Mouse (Mus musculus) ES-E14 (cell line): Measurements from ENCODE around the gene Slc22a20. TPM values are rescaled to one million over a fixed set of nuclear protein-coding genes. Genes with fewer than 3 reads are reported as not detected.
A peak's percentile ranks its signal among the peaks of the same experiment; 100 is the strongest.

Experiments used
- DNase-seq: peaks from one replicate; pipeline ENCODE4 v3.0.0-alpha.2; 2013; ENCODE audit warnings: low read depth, low spot score
- H3K27ac ChIP-seq: 2 replicates; pipeline ENCODE4 v1.5.1; 2012; ENCODE audit warnings: low read depth, mild to moderate bottlenecking, low read length, moderate library complexity, mixed read lengths; ENCODE audit not compliant: poor library complexity, insufficient read depth, severe bottlenecking
- H3K36me3 ChIP-seq: 2 replicates; pipeline ENCODE4 v1.6.1; 2012; ENCODE audit warnings: mild to moderate bottlenecking, low read length, moderate library complexity, mixed read lengths; ENCODE audit not compliant: control insufficient read depth, poor library complexity, insufficient read depth, severe bottlenecking
- H3K4me1 ChIP-seq, 2 experiments: fragments of 150-350 bp in 1 of 2; sonication (generic) in 1 of 2; 2 replicates each; pipeline ENCODE4 v1.6.1; 2012; ENCODE audit warnings: low read length in 2 of 2, mild to moderate bottlenecking in 1 of 2, mixed read lengths in 1 of 2; ENCODE audit not compliant: control insufficient read depth in 2 of 2, insufficient read depth in 2 of 2, poor library complexity in 1 of 2
- H3K4me3 ChIP-seq, 2 experiments: fragments of 150-350 bp in 1 of 2; sonication (generic) in 1 of 2; 2 replicates each; pipeline ENCODE4 v1.5.1; 2012; ENCODE audit warnings: low read length in 2 of 2, low read depth in 1 of 2, mild to moderate bottlenecking in 1 of 2, mixed read lengths in 1 of 2; ENCODE audit not compliant: insufficient read depth in 1 of 2, poor library complexity in 1 of 2, severe bottlenecking in 1 of 2
- H3K9ac ChIP-seq: 2 replicates; pipeline ENCODE4 v1.6.1; 2012; ENCODE audit warnings: low read depth, mild to moderate bottlenecking, low read length, mixed read lengths; ENCODE audit not compliant: poor library complexity, insufficient read depth, severe bottlenecking
- H3K9me3 ChIP-seq: fragments of 150-350 bp; sonication (generic); 2 replicates; pipeline ENCODE4 v1.6.1; 2012; ENCODE audit warnings: low read depth, mild to moderate bottlenecking, low read length; ENCODE audit not compliant: control insufficient read depth, insufficient read depth
- CHD2 ChIP-seq: IDR thresholded peaks from 2 replicates; pipeline ENCODE4 v1.6.1; 2014; ENCODE audit warnings: mild to moderate bottlenecking, low read depth, low read length, inconsistent platforms
- HCFC1 ChIP-seq: IDR thresholded peaks from 2 replicates; pipeline ENCODE4 v1.6.1; 2012; ENCODE audit warnings: low read length, inconsistent platforms, borderline replicate concordance; ENCODE audit not compliant: insufficient read depth
- MAFK ChIP-seq: IDR thresholded peaks from 2 replicates; pipeline ENCODE4 v1.6.1; 2014; ENCODE audit warnings: mild to moderate bottlenecking, low read depth, low read length, inconsistent platforms; ENCODE audit not compliant: insufficient read depth
- ZC3H11A ChIP-seq: IDR thresholded peaks from 2 replicates; pipeline ENCODE4 v1.6.1; 2012; ENCODE audit warnings: low read depth, mild to moderate bottlenecking, inconsistent platforms, low read length, borderline replicate concordance
- ZNF384 ChIP-seq: IDR thresholded peaks from 2 replicates; pipeline ENCODE4 v1.6.1; 2012; ENCODE audit warnings: low read depth, low read length, inconsistent platforms
- in situ Hi-C, 2 experiments: fragments of 600-800 bp; cut with MboI; formaldehyde crosslinking; loops; one replicate each; pipeline ENCODE4 v1.15.1; 2025; ENCODE audit warnings: low sequenced_read_pairs in 2 of 2, inconsistent platforms in 1 of 2; ENCODE audit not compliant: unreplicated experiment in 2 of 2
- total RNA-seq: library from RNA; depleted of rRNA; stranded (reverse); fragments of 300-350 nt; gene quantifications from 2 replicates; pipeline ENCODE4 v1.2.3, GENCODE M21; 2012

Gene Slc22a20
- total RNA-seq, 1 experiment = 0.54 TPM

GRCm38 (mm10) chr19:6015511-6016315 lies 29.8 kb upstream of the Slc22a20 start, which contains the start of gene Capn1:
TSS of gene Capn1 (minus strand) at chr19:6015897.
- Histone ChIP-seq H3K27ac (no peak within 1 kb of the TSS; the same call in 1 of the 2 replicates), H3K4me1 (peaks cover under 1 to 12% of the 10 kb centered on the region in 2 experiments; a peak in 2 of 4 replicates), H3K9ac (peak within 1 kb of the TSS; percentile 49), H3K4me3 (peak within 1 kb of the TSS; percentile 66 to 71), H3K9me3 (no peaks in the 10 kb centered on the region), H3K36me3 (no peaks in the 10 kb centered on the region)
- TF ChIP-seq ZNF384 (no peak), HCFC1 (no peak), ZC3H11A (no peak), CHD2 (no peak), MAFK (no peak)
- no peak for DNase-seq
- in situ Hi-C loops = no loop called here

- in situ Hi-C loops = no loop called here
- H3K9me3 ChIP-seq = no peaks in the 10 kb centered on the region
- H3K9ac ChIP-seq = peak overlapping the region; percentile 49
- peak; percentile 60 for DNase-seq
- no peaks in the 10 kb centered on the region for H3K36me3 ChIP-seq
- TF ChIP-seq HCFC1 (0 out of 2 replicates have a peak, but pooled peaks have one; percentile 18), CHD2 (no peak)
- no peak overlapping the region; the same call in 1 of the 2 replicates for H3K27ac ChIP-seq
- peak overlapping the region; percentile 66 to 71 for H3K4me3 ChIP-seq
- H3K4me1 ChIP-seq = peaks cover 5 to 15% of the 10 kb centered on the region in 2 experiments; a peak in 2 of 4 replicates
Observed at GRCm38 (mm10) chr19:6014991-6015510, 29.1 kb upstream of the Slc22a20 start.

GRCm38 (mm10) chr19:6013691-6014090 lies 27.7 kb upstream of the Slc22a20 start:
- no peak for DNase-seq
- in situ Hi-C loops = no loop called here
- H3K27ac ChIP-seq = no peak overlapping the region
- no peak overlapping the region for H3K9ac ChIP-seq
- TF ChIP-seq HCFC1 = no peak
- TF ChIP-seq MAFK = no peak
- no peak for TF ChIP-seq ZNF384
- no peak for TF ChIP-seq CHD2
- TF ChIP-seq ZC3H11A = no peak
- peaks cover 5 to 22% of the 10 kb centered on the region in 2 experiments; a peak in 3 of 4 replicates for H3K4me1 ChIP-seq
- no peak overlapping the region for H3K4me3 ChIP-seq
- H3K36me3 ChIP-seq = no peaks in the 10 kb centered on the region
- no peaks in the 10 kb centered on the region for H3K9me3 ChIP-seq

- Histone ChIP-seq H3K36me3 (no peaks in the 10 kb centered on the region), H3K4me1 (peaks cover 5 to 23% of the 10 kb centered on the region in 2 experiments), H3K9ac (no peak overlapping the region), H3K27ac (no peak overlapping the region), H3K4me3 (peak overlapping the region; percentile 16 to 31; a peak in 3 of 4 replicates), H3K9me3 (no peaks in the 10 kb centered on the region)
- TF ChIP-seq CHD2 (no peak), MAFK (no peak), ZC3H11A (no peak), HCFC1 (no peak), ZNF384 (no peak)
- no peak for DNase-seq
- in situ Hi-C loops = no loop called here
Observed at GRCm38 (mm10) chr19:6009137-6009536, 23.2 kb upstream of the Slc22a20 start.
